Mouse (Mus musculus) forebrain, embryonic 11.5 days (tissue): ENCODE results near the gene Prpf6. TPM values are rescaled to one million over a fixed set of nuclear protein-coding genes. Genes with fewer than 3 reads are reported as not detected.

ENCODE experiments used
- ATAC-seq: fragments of 200-750 bp; cut with Nextera tagmentation; replicated peaks from 2 replicates; pipeline ENCODE4 v1.8.0; 2017; ENCODE audit warnings: moderate TSS enrichment; ENCODE audit not compliant: low FRiP score
- DNase-seq: peaks from one replicate; pipeline ENCODE4 v3.0.0-alpha.2; 2017; ENCODE audit warnings: low spot score
- H3K27ac ChIP-seq: fragments of 300-500 bp; sonication (generic); 2 replicates; pipeline ENCODE4 v1.5.1; 2014; ENCODE audit warnings: low read depth, low read length
- H3K27me3 ChIP-seq: fragments of 300-500 bp; sonication (generic); 2 replicates; pipeline ENCODE4 v1.6.1; 2014; ENCODE audit warnings: mild to moderate bottlenecking, low read length, mixed read lengths; ENCODE audit not compliant: control insufficient read depth, insufficient read depth
- H3K36me3 ChIP-seq: fragments of 300-500 bp; sonication (generic); 2 replicates; pipeline ENCODE4 v1.6.1; 2014; ENCODE audit warnings: mild to moderate bottlenecking, low read length, moderate library complexity, mixed read lengths; ENCODE audit not compliant: control insufficient read depth, insufficient read depth
- H3K4me1 ChIP-seq: fragments of 300-500 bp; sonication (generic); replicated peaks from 2 replicates; pipeline ENCODE4 v1.6.1; 2014; ENCODE audit warnings: low read length, mixed read lengths; ENCODE audit not compliant: control insufficient read depth, insufficient read depth
- H3K4me2 ChIP-seq: fragments of 300-500 bp; sonication (generic); 2 replicates; pipeline ENCODE4 v1.6.1; 2014; ENCODE audit warnings: low read depth, mild to moderate bottlenecking, low read length, moderate library complexity, mixed read lengths; ENCODE audit not compliant: severe bottlenecking
- H3K4me3 ChIP-seq: fragments of 300-500 bp; sonication (generic); 2 replicates; pipeline ENCODE4 v1.5.1; 2014; ENCODE audit warnings: low read depth, low read length
- H3K9ac ChIP-seq: fragments of 300-500 bp; sonication (generic); 2 replicates; pipeline ENCODE4 v1.6.1; 2014; ENCODE audit warnings: low read length
- H3K9me3 ChIP-seq: fragments of 300-500 bp; sonication (generic); 2 replicates; pipeline ENCODE4 v1.6.1; 2016; ENCODE audit warnings: low read length, mixed read lengths; ENCODE audit not compliant: control insufficient read depth
- WGBS: fragments of 180-500 bp; shearing (Covaris S2); extraction: QIAGEN DNeasy Blood & Tissue Kit; methylation state at CpG from one replicate; pipeline ENCODE4 v1.1.7; 2014; 5-methylcytosine and 5-hydroxymethylcytosine counted together
- polyA plus RNA-seq: library from polyadenylated mRNA; unstranded; fragments of >200 nt; fragmentation: Nextera tagmentation; extraction: Ambion mirVana; gene quantifications from 2 replicates; pipeline ENCODE4 v1.2.1, GENCODE M21; 2014

Gene Prpf6
- polyA plus RNA-seq, 1 experiment from 2014 or later = 76.5 TPM

DNA sequence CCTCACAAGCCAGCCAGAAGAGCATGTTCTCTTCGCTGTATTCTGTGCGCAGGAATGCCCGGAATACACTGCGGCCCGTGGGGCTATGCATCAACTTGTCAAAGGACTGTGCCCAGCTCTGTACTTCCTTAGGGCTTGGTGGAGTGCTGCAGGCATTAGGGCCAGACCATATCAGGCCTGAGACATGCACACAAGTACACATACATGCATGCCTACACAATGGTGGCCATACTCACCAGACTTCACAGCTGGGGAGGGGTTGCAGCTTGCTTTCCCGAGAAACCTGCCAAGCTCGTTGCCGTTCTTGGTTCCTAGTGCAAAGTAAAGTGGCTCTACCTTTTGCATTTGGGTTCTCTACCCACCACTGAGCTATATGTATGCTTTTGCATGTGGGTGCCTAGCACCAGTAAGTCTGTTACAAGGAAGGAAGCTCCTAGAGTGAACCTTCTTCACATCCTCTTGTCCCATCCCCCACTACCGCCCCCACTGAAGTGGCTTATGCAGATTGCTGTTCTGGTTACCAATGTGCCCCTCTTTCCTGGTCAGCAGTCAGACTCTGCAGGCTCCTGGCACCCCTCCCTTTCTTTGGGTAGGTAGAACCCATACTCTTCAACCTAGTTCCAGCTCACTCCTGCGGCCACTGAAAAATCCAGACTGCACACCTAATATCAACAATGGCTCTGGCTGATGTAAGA, 97.9 kb downstream of the Prpf6 start:
- Histone ChIP-seq H3K9ac (no peak overlapping the region), H3K4me1 (no peaks in the 10 kb centered on the region; the same call in 1 of the 2 replicates), H3K4me3 (no peak overlapping the region), H3K36me3 (no peaks in the 10 kb centered on the region; the same call in 1 of the 2 replicates), H3K27me3 (no peaks in the 10 kb centered on the region), H3K4me2 (no peak overlapping the region), H3K9me3 (no peaks in the 10 kb centered on the region), H3K27ac (no peak overlapping the region)
- no peak for ATAC-seq
- DNase-seq = no peak
- WGBS = 93% methylated on average over 10 of the region's 10 CpGs

DNA sequence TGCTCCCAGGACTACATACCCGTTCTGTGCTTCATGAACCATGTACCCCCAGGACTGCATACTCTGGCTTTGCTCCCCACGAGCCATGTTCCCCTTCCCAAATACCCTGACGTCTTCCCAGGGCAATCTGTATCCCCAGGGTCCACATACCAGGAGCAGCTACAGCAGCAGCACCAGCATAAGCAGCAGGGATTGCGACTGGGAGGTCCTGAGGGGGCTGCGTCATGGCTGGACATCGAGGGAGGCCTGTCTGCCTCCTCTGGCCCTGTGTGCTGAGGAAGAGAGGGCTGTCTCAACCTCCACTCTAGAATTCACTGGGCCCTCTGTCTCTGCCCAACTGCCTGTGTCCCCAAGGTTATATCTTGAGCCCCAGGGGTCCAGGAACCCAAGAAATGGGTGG, 99.4 kb downstream of the Prpf6 start:
- no peaks in the 10 kb centered on the region for H3K27me3 ChIP-seq
- DNase-seq (no peak), ATAC-seq (no peak)
- H3K36me3 ChIP-seq = no peaks in the 10 kb centered on the region; the same call in 1 of the 2 replicates
- H3K9me3 ChIP-seq = no peaks in the 10 kb centered on the region
- WGBS = 89% methylated on average over 6 of the region's 6 CpGs
- no peaks in the 10 kb centered on the region; the same call in 1 of the 2 replicates for H3K4me1 ChIP-seq
- H3K4me3 ChIP-seq = no peak overlapping the region
- no peak overlapping the region for H3K9ac ChIP-seq
- H3K4me2 ChIP-seq = no peak overlapping the region
- H3K27ac ChIP-seq = no peak overlapping the region

DNA sequence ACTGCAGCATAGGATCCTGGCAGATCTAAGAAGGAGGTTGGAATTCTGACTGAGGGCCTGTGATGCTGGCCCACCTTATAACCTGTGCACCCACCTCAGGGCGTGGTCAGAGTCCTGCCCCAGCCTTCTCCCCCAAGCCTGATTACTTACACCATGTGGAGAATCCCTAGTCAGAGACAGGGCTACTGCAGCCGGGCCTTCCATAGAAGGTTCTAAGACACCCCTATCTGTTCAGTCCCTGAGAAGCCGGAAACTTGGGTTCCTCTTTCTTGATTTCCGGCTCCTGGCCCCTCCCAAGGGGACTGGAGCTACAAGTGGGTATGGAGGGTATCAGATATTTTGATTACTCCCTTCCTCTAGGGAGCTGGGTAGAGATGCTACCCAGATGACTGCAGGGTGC, 99.9 kb downstream of the Prpf6 start:
- H3K36me3 ChIP-seq = no peaks in the 10 kb centered on the region; the same call in 1 of the 2 replicates
- no peaks in the 10 kb centered on the region for H3K27me3 ChIP-seq
- ATAC-seq (no peak), DNase-seq (no peak)
- no peaks in the 10 kb centered on the region; the same call in 1 of the 2 replicates for H3K4me1 ChIP-seq
- H3K9me3 ChIP-seq = no peaks in the 10 kb centered on the region
- H3K9ac ChIP-seq = no peak overlapping the region
- H3K4me3 ChIP-seq = no peak overlapping the region
- H3K4me2 ChIP-seq = no peak overlapping the region
- 92% methylated on average over 4 of the region's 4 CpGs for WGBS
- H3K27ac ChIP-seq = no peak overlapping the region

DNA sequence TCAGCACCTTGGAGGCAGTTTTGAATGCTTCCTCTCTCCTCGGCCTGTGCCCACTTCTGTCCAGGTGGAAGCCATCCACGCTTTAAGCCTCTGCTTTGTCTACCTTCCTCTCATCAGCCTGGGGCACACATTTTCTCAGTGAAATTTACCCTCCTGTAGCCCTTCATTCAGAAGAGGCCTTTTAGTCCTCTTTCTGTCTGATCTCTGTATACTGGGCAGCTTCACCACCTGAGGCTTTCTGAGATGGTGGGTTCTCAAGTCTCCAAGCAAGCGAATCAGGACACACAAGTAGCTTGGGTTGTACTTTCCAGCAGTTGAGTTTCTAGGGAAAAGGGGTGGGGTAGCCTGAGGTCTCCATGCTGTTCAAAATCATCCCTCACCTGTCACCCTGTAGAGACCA, 100.6 kb downstream of the Prpf6 start:
- no peaks in the 10 kb centered on the region; the same call in 1 of the 2 replicates for H3K4me1 ChIP-seq
- no peak overlapping the region for H3K9ac ChIP-seq
- no peak overlapping the region for H3K27ac ChIP-seq
- H3K27me3 ChIP-seq = no peaks in the 10 kb centered on the region
- WGBS = 95% methylated on average over 3 of the region's 3 CpGs
- no peak for ATAC-seq
- no peaks in the 10 kb centered on the region for H3K9me3 ChIP-seq
- no peaks in the 10 kb centered on the region; the same call in 1 of the 2 replicates for H3K36me3 ChIP-seq
- no peak overlapping the region; the same call in 1 of the 2 replicates for H3K4me3 ChIP-seq
- DNase-seq = no peak
- H3K4me2 ChIP-seq = no peak overlapping the region

DNA sequence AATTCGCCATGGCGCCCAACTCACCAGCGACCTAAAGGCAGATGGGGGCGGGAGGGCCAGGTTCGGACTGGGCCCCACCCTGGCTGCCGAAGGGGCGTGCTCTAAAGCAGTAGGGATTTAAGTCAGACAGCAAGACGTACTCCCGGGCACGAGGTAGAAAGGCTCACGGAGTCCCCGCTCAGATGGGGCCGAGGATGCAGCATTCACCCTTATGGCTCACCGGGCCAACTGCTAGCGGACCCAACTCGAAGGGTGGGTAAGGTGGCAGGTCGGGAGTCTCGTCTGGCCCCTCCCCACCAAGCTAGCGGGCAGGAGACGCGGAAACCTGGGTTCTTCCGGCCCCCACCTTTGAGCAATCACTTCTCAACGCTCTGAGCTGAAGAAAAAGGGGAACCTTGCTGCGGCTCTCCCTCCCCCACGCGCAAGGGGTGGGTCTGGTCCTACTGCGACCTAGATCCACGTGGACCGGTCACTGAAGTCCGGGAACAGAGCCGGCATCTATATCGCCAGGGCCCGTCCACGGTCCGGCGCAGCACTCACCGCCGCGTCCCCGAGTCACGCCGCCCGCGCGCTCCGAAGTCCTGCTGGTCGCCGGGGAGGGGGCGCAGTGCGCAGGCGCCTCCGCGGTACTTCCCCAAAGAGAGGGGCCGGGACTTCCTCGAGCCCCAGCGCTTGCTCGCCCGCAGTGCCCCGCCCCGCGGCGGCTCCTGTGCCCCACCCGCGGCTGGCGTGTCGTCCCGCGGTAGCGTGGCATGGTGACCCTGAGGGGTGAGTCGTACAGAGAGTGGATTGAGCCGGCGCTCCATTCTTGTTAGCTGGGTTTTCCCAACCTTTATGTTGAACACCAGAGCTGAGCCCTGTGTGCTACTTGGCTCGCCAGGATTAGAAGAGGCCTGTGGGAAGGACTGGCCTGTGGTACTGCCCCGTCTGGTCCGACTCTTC, 101.9 kb downstream of the Prpf6 start, which contains the start of gene Rgs19:
TSS of gene Rgs19 (minus strand) at position 639 of the 942 bp plus-strand sequence.
- peak; percentile 91 for ATAC-seq

DNA sequence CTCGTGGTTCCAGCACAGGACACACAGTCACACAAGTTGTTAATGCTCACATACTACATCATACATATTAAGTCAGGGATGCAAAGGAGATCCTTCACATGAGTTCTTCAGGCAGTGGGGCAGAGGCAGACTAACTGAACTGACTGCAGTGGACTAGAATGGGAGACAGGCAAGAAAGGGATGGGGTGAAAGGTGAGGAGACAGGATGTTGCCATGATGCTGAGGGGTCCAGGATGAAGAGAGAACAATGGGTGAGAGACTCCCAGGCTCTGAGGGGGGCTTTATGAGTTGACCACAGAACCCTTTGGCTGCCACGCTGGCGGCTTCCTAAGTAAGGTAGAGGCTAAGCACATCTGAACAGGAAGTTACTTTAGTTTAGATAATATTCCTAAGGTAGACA, 102.9 kb downstream of the Prpf6 start:
- Histone ChIP-seq H3K4me1 (no peaks in the 10 kb centered on the region; the same call in 1 of the 2 replicates), H3K4me2 (peak overlapping the region; percentile 75; the same call in 1 of the 2 replicates), H3K27ac (no peak overlapping the region), H3K4me3 (no peak overlapping the region), H3K9ac (no peak overlapping the region), H3K9me3 (no peaks in the 10 kb centered on the region), H3K27me3 (no peaks in the 10 kb centered on the region), H3K36me3 (no peaks in the 10 kb centered on the region; the same call in 1 of the 2 replicates)
- DNase-seq (no peak), ATAC-seq (no peak)
- WGBS = 89% methylated on average over 3 of the region's 3 CpGs

More for the DNA sequence above, 101.9 kb downstream of the Prpf6 start, which contains the start of gene Rgs19:
- H3K9me3 ChIP-seq = no peaks in the 10 kb centered on the region
- H3K9ac ChIP-seq = peak within 1 kb of the TSS; percentile 89
- peak within 1 kb of the TSS; percentile 37; the same call in 1 of the 2 replicates for H3K27ac ChIP-seq
- H3K27me3 ChIP-seq = no peaks in the 10 kb centered on the region
- peak within 1 kb of the TSS; percentile 75 for H3K4me2 ChIP-seq
- peak within 1 kb of the TSS; percentile 70 for H3K4me3 ChIP-seq
- DNase-seq = peak; percentile 88
- no peaks in the 10 kb centered on the region; the same call in 1 of the 2 replicates for H3K36me3 ChIP-seq
- WGBS = under 1% methylated on average over 74 of the region's 75 CpGs
- no peaks in the 10 kb centered on the region; the same call in 1 of the 2 replicates for H3K4me1 ChIP-seq

DNA sequence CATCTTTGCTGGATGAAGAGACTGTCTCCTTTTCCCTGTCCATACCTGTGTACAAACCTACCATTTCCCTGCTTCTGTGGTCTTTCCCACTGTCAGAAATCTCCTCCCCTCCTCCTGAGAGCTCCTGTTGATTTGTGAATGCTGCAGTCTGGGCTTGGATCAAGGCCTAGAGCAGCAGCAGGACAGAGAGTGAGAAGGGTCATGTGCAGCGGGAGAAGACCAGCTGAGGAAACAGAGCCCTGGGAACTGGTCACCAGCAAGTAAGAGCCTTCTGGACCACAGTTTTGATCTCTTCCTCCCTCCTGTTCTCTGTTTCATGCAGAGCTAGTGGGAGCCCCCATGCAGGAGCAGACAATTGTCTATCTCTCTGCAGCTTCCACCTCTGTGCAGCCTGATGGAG, 104.1 kb downstream of the Prpf6 start:
- WGBS = 86% methylated on average over 1 of the region's 1 CpGs
- H3K36me3 ChIP-seq = no peaks in the 10 kb centered on the region
- H3K9ac ChIP-seq = no peak overlapping the region

DNA sequence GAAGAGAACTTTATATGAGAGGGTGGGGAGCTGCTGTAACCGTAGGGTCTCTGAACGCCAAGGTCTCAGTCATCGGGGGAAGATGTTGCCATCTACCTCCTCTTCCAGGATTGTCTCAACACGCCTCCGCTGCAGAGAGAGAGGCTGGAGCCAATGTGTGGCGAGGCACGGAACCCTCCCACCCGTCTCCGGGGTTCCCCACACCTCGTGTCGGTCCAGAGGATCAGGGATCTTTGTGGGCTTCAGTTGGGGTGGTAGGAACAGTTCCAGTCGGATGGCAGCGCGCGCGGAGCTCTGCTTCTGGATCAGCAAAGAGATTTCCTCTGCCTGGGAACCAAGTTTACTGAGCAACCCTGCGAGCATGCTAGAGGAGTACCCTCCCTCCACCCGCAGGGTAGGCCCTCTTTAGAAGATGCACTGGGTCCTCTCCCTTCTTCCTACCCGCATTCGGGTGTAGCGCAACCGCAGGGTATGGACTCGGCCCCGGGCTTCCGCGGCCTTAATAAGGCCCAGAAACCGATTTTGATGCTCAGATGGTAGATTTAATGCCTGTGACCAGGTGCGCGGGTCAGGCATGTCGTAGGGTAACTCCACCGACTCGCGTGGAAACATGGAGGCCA, 105.2 kb downstream of the Prpf6 start:
- no peak overlapping the region for H3K9ac ChIP-seq
- ATAC-seq (no peak), DNase-seq (peak; percentile 50)
- H3K36me3 ChIP-seq = no peaks in the 10 kb centered on the region
- H3K27me3 ChIP-seq = no peaks in the 10 kb centered on the region
- WGBS = 78% methylated on average over 33 of the region's 33 CpGs
- H3K27ac ChIP-seq = no peak overlapping the region
- no peaks in the 10 kb centered on the region for H3K9me3 ChIP-seq
- H3K4me3 ChIP-seq = no peak overlapping the region
- no peak overlapping the region for H3K4me2 ChIP-seq
- no peaks in the 10 kb centered on the region; the same call in 1 of the 2 replicates for H3K4me1 ChIP-seq

More for the DNA sequence above, 104.1 kb downstream of the Prpf6 start:
- H3K27me3 ChIP-seq = no peaks in the 10 kb centered on the region
- no peaks in the 10 kb centered on the region for H3K9me3 ChIP-seq
- no peak overlapping the region for H3K4me3 ChIP-seq
- peak; percentile 36 for DNase-seq
- no peak for ATAC-seq
- no peak overlapping the region for H3K4me2 ChIP-seq
- H3K27ac ChIP-seq = no peak overlapping the region
- H3K4me1 ChIP-seq = no peaks in the 10 kb centered on the region; the same call in 1 of the 2 replicates
